Mouse (Mus musculus) intestine, embryonic 16.5 days (tissue): ENCODE data around the gene Myh8. TPM values are rescaled to one million over a fixed set of nuclear protein-coding genes. Genes with fewer than 3 reads are reported as not detected.

ENCODE experiments used
- ATAC-seq: fragments of 200-750 bp; cut with Nextera tagmentation; 2 replicates; pipeline ENCODE4 v1.8.0; 2017; ENCODE audit warnings: moderate TSS enrichment, moderate library complexity
- H3K27ac ChIP-seq: fragments of 300-500 bp; sonication (generic); 2 replicates; pipeline ENCODE4 v1.5.1; 2014; ENCODE audit warnings: mild to moderate bottlenecking, low read length
- H3K27me3 ChIP-seq: fragments of 300-500 bp; sonication (generic); replicated peaks from 2 replicates; pipeline ENCODE4 v1.6.1; 2014; ENCODE audit warnings: low read length, control low read depth, mixed read lengths; ENCODE audit not compliant: control insufficient read depth, insufficient read depth
- H3K36me3 ChIP-seq: fragments of 300-500 bp; sonication (generic); 2 replicates; pipeline ENCODE4 v1.6.1; 2014; ENCODE audit warnings: low read length, control low read depth; ENCODE audit not compliant: control insufficient read depth, insufficient read depth
- H3K4me1 ChIP-seq: fragments of 300-500 bp; sonication (generic); 2 replicates; pipeline ENCODE4 v1.6.1; 2014; ENCODE audit warnings: low read length, control low read depth, mixed read lengths; ENCODE audit not compliant: control insufficient read depth, insufficient read depth
- H3K4me2 ChIP-seq: fragments of 300-500 bp; sonication (generic); 2 replicates; pipeline ENCODE4 v1.6.1; 2014; ENCODE audit warnings: low read depth, low read length, control low read depth
- H3K4me3 ChIP-seq: fragments of 300-500 bp; sonication (generic); 2 replicates; pipeline ENCODE4 v1.5.1; 2014; ENCODE audit warnings: mild to moderate bottlenecking, low read length
- H3K9ac ChIP-seq: fragments of 300-500 bp; sonication (generic); 2 replicates; pipeline ENCODE4 v1.6.1; 2014; ENCODE audit warnings: low read depth, low read length
- H3K9me3 ChIP-seq: fragments of 300-500 bp; sonication (generic); 2 replicates; pipeline ENCODE4 v1.6.1; 2016; ENCODE audit warnings: low read length, control low read depth; ENCODE audit not compliant: control insufficient read depth
- WGBS: fragments of 180-500 bp; shearing (Covaris S2); extraction: QIAGEN DNeasy Blood & Tissue Kit; methylation state at CpG from one replicate; pipeline ENCODE4 v1.1.7; 2014; 5-methylcytosine and 5-hydroxymethylcytosine counted together
- polyA plus RNA-seq: library from polyadenylated mRNA; unstranded; fragments of >200 nt; fragmentation: Nextera tagmentation; extraction: Ambion mirVana; gene quantifications from 2 replicates; pipeline ENCODE4 v1.2.1, GENCODE M21; 2015

Gene Myh8
- polyA plus RNA-seq, 1 experiment from 2014 or later: 0.32 TPM

GRCm38 (mm10) chr11:67257048-67257447 is 19.9 kb upstream of the Myh8 start:
- no peak overlapping the region for H3K4me2 ChIP-seq
- H3K4me1 ChIP-seq: no peaks in the 10 kb centered on the region
- 81% methylated on average over 7 of the region's 7 CpGs for WGBS

DNA sequence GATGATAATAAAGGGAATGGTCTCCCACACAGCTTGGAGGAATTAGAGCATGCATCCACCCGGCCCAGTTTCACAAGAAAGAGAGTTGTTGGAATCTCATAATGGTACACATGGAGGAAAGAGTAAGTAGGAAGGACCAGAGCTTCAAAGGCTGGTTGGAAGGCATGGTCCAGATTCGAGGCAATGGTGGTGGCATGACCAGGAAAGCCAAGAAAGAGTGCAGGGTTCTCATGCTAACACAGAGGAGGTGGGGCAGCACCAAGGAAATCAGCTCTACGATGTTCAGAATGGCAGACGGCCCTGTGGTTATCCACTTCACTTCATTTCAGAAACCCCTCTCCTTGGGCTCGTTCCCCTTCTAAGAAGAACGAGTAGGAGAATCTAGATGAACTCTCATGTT is 16.0 kb upstream of the Myh8 start:
- 86% methylated on average over 6 of the region's 6 CpGs for WGBS
- Histone ChIP-seq H3K27ac (no peak overlapping the region), H3K9ac (no peak overlapping the region), H3K36me3 (no peaks in the 10 kb centered on the region), H3K4me2 (no peak overlapping the region), H3K4me3 (no peak overlapping the region), H3K4me1 (no peaks in the 10 kb centered on the region), H3K27me3 (no peaks in the 10 kb centered on the region), H3K9me3 (no peaks in the 10 kb centered on the region)
- ATAC-seq: no peak

More at GRCm38 (mm10) chr11:67257048-67257447, 19.9 kb upstream of the Myh8 start:
- H3K27ac ChIP-seq: no peak overlapping the region
- H3K27me3 ChIP-seq: no peaks in the 10 kb centered on the region
- H3K9me3 ChIP-seq: no peaks in the 10 kb centered on the region
- H3K36me3 ChIP-seq: no peaks in the 10 kb centered on the region
- ATAC-seq: no peak
- no peak overlapping the region for H3K4me3 ChIP-seq
- no peak overlapping the region for H3K9ac ChIP-seq

GRCm38 (mm10) chr11:67293440-67293839 is 16.5 kb downstream of the Myh8 start:
- Histone ChIP-seq H3K27ac (no peak overlapping the region), H3K36me3 (no peaks in the 10 kb centered on the region), H3K4me3 (no peak overlapping the region), H3K9me3 (peaks cover 3% of the 10 kb centered on the region; the same call in 1 of the 2 replicates), H3K4me1 (no peaks in the 10 kb centered on the region), H3K4me2 (no peak overlapping the region), H3K27me3 (no peaks in the 10 kb centered on the region), H3K9ac (no peak overlapping the region)
- 83% methylated on average over 1 of the region's 1 CpGs for WGBS
- no peak for ATAC-seq

GRCm38 (mm10) chr11:67313733-67314452 is 37.0 kb downstream of the Myh8 start:
- Histone ChIP-seq H3K9me3 (no peaks in the 10 kb centered on the region), H3K9ac (no peak overlapping the region), H3K4me1 (no peaks in the 10 kb centered on the region), H3K4me2 (no peak overlapping the region), H3K4me3 (no peak overlapping the region), H3K36me3 (no peaks in the 10 kb centered on the region), H3K27me3 (no peaks in the 10 kb centered on the region), H3K27ac (no peak overlapping the region)
- no peak for ATAC-seq
- 41% methylated on average over 15 of the region's 15 CpGs for WGBS

- WGBS: 88% methylated on average over 7 of the region's 7 CpGs
- Histone ChIP-seq H3K4me2 (no peak within 1 kb of the TSS), H3K36me3 (no peaks in the 10 kb centered on the region), H3K4me3 (no peak within 1 kb of the TSS), H3K27ac (no peak within 1 kb of the TSS), H3K9ac (no peak within 1 kb of the TSS), H3K9me3 (no peaks in the 10 kb centered on the region), H3K4me1 (no peaks in the 10 kb centered on the region), H3K27me3 (no peaks in the 10 kb centered on the region)
- ATAC-seq: no peak
These were observed 44.4 kb downstream of the Myh8 start, which contains the start of gene Myh13 for GRCm38 (mm10) chr11:67321358-67321757. TSS of gene Myh13 (plus strand) at chr11:67321658.

DNA sequence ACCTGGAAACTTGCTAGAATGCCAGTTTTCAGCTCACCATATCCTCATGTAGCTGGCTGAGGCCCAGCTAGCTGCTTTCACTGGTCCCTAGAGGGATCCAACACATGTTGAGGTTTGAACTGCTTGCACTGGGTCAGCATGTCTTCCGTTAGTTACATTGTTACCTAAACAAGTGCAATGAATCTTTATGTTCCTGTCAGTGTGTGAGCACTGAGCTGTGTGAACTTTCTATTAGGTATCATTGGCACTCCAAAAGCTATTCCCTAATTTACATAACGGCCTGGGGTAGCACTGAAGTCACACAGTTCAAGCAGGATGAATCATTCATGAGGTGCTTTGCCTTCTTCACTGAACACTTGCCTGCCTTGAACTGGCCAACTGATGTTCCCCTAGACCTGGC is 49.6 kb downstream of the Myh8 start:
- no peak overlapping the region for H3K9ac ChIP-seq

DNA sequence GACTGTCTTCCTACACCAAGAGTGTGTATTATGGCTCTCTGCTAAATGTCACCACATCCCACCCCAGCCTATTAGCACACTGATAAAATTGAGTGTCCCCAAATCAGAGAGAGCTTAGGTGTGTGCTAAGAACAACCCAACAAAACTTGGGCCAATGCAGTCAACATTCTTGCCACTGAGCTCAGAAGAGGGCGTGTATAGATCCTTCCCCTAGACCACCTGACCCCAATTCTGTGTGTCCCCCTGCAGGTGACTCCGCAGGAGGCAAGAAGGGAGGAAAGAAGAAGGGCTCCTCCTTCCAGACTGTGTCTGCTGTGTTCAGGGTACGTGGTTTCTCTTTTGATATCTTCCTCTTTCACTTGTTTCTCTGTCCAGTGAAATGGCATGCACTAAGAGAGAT is 67.6 kb downstream of the Myh8 start:
- 50% methylated on average over 3 of the region's 3 CpGs for WGBS
- Histone ChIP-seq H3K4me3 (no peak overlapping the region), H3K36me3 (no peaks in the 10 kb centered on the region), H3K27ac (no peak overlapping the region), H3K9me3 (no peaks in the 10 kb centered on the region), H3K27me3 (no peaks in the 10 kb centered on the region; the same call in 1 of the 2 replicates), H3K9ac (no peak overlapping the region), H3K4me1 (no peaks in the 10 kb centered on the region), H3K4me2 (no peak overlapping the region)
- no peak for ATAC-seq

More for the DNA sequence above, 49.6 kb downstream of the Myh8 start:
- no peak overlapping the region for H3K4me3 ChIP-seq
- WGBS: 60% methylated on average over 2 of the region's 2 CpGs
- H3K27me3 ChIP-seq: no peaks in the 10 kb centered on the region
- H3K9me3 ChIP-seq: no peaks in the 10 kb centered on the region
- ATAC-seq: no peak
- H3K4me2 ChIP-seq: no peak overlapping the region
- no peaks in the 10 kb centered on the region for H3K4me1 ChIP-seq
- no peaks in the 10 kb centered on the region for H3K36me3 ChIP-seq
- H3K27ac ChIP-seq: no peak overlapping the region

DNA sequence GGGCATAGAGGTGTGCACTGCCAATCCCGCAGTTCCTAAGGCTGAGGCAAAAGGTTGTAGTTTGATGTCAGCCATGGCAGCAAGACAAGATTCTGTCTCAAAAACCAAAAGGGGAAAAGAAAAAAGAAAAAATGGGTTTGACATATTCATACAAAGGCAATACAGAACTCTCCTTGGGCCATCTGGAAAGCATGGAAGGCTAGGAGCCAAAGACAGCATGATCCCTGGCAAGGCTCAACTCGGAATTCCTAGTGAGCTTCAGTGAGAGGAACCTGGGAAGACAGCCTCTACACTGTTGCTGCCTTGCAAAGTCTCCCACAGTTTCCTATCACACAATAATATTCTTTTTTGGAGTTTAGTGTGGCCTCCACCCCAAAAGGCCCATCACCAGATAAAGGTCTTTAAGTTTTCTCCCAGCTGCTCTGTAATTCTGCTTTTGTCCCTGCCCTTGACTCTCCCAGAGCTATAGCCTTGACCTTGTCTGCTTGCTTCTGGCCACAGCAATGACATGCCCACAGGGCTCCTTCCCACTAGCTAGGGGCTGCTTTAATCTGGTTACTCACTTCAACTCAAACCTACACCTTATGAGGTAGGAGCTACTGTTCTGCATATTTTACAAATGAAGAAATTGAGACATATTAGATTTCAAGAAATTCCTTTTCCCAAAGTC is 68.4 kb downstream of the Myh8 start:
- no peaks in the 10 kb centered on the region; the same call in 1 of the 2 replicates for H3K27me3 ChIP-seq
- 71% methylated on average over 2 of the region's 2 CpGs for WGBS
- no peaks in the 10 kb centered on the region for H3K4me1 ChIP-seq
- H3K9me3 ChIP-seq: no peaks in the 10 kb centered on the region
- no peak overlapping the region for H3K27ac ChIP-seq
- H3K36me3 ChIP-seq: no peaks in the 10 kb centered on the region
- ATAC-seq: no peak
- H3K4me2 ChIP-seq: no peak overlapping the region
- H3K4me3 ChIP-seq: no peak overlapping the region
- no peak overlapping the region for H3K9ac ChIP-seq

DNA sequence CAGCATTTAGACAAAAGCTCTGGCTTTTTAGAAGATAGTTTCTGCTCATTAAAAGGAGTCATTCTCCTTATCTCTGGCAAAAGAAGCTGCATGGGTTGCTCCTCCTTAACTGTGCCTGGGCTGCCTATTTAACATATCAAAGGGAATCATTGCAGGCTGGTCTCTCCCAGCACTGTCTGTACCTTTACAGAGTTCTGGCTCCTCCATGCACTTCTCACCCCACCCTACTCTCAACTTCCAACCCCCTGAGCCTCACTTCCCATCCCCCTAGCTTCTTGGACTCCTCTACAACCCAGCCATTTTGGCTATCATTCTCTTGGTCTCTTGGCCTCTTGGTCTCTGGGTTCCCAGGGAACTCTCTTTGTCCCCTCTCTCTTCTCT is 68.9 kb downstream of the Myh8 start:
- H3K4me2 ChIP-seq: no peak overlapping the region
- ATAC-seq: no peak
- H3K4me1 ChIP-seq: no peaks in the 10 kb centered on the region
- H3K27ac ChIP-seq: no peak overlapping the region
- no peak overlapping the region for H3K9ac ChIP-seq
- H3K4me3 ChIP-seq: no peak overlapping the region
- H3K27me3 ChIP-seq: no peaks in the 10 kb centered on the region; the same call in 1 of the 2 replicates
- H3K36me3 ChIP-seq: no peaks in the 10 kb centered on the region
- H3K9me3 ChIP-seq: no peaks in the 10 kb centered on the region
